Mouse (Mus musculus): Measurements from ENCODE around the gene Fcgr3. TPM values are rescaled to one million over a fixed set of nuclear protein-coding genes. Genes with fewer than 3 reads are reported as not detected.
"Not testable (repeated sequence)": the region's sequence is repeated elsewhere in the genome, so short reads cannot be mapped to it uniquely, and the experiment has no call there.

The Fcgr3 gene
- polyA plus RNA-seq, 1 experiment, result 0.78 TPM

DNA sequence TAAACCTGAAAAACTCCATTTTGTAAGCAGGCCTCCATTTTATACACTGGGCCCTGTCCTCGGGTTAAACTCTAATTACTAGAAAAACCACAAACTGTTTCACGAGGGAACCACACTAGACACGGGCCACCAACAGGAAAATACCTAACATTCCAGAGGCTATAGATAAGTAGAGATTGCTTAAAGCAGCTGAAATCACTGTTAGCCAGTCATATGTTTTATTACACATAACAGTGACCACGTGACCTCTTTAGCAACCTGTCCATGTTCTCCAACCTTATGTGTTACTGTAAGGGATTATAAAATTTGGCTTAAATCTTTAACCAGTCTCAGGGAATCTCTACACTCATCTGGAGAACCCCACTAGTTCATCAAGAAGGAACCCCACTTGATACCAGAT lies 29.7 kb upstream of the Fcgr3 start:
- Histone ChIP-seq H3K27ac (ENCODE audit: insufficient read depth, low read length) (peak overlapping the region; percentile 2), H3K4me3 (ENCODE audit: low read depth, low read length) (no peak overlapping the region), H3K27me3 (ENCODE audit: control insufficient read depth, insufficient read depth, low read length, poor library complexity, severe bottlenecking) (no peaks in the 10 kb centered on the region), H3K9ac (ENCODE audit: low read depth, poor library complexity, severe bottlenecking) (no peak overlapping the region), H3K36me3 (ENCODE audit: control insufficient read depth, insufficient read depth, low read length, poor library complexity, severe bottlenecking) (no peaks in the 10 kb centered on the region), H3K9me3 (replicated peaks; ENCODE audit: control insufficient read depth, insufficient read depth, low read length, poor library complexity, severe bottlenecking) (peaks cover 15% of the 10 kb centered on the region), H3K4me1 (ENCODE audit: control insufficient read depth, insufficient read depth, low read length) (no peaks in the 10 kb centered on the region)
- no peak for TF ChIP-seq EP300 (IDR thresholded peaks at IDR 0.05; ENCODE audit: insufficient read depth, low read depth, low read length)
- TF ChIP-seq CTCF (IDR thresholded peaks at IDR 0.05; ENCODE audit: low read depth, low read length), result no peak

DNA sequence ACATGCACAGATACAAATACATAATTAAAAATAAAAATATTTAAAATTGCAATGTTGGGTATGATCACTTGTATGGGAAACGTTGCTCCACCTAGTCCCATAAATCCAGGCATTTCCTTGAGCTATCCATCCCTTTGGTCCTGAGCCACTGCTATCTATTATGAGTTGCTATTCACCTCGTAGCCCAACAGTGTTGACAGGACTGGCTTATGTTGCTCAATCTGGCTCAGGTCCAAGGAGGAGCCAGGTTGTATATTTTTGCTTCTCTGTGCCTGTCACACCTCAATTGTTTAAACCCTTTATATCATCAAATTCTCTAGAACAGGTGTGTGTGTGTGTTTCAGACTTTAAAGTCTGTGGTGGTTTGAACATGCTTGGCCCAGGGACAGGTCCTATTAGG lies 26.0 kb upstream of the Fcgr3 start:
- H3K9me3 ChIP-seq (replicated peaks; ENCODE audit: control insufficient read depth, insufficient read depth, low read length, poor library complexity, severe bottlenecking), result peaks cover 15% of the 10 kb centered on the region

GRCm38 (mm10) chr1:171089891-171090290 lies 25.2 kb upstream of the Fcgr3 start:
- no peaks in the 10 kb centered on the region for H3K36me3 ChIP-seq (ENCODE audit: control insufficient read depth, insufficient read depth, low read length, poor library complexity, severe bottlenecking)
- peaks cover 2% of the 10 kb centered on the region for H3K4me1 ChIP-seq (ENCODE audit: control insufficient read depth, insufficient read depth, low read length)
- no peaks in the 10 kb centered on the region for H3K27me3 ChIP-seq (ENCODE audit: control insufficient read depth, insufficient read depth, low read length, poor library complexity, severe bottlenecking)
- H3K4me3 ChIP-seq (ENCODE audit: low read depth, low read length), result peak overlapping the region; percentile 60; the same call in 1 of the 2 replicates
- peak overlapping the region; percentile 46 for H3K9ac ChIP-seq (ENCODE audit: low read depth, poor library complexity, severe bottlenecking)
- H3K9me3 ChIP-seq (replicated peaks; ENCODE audit: control insufficient read depth, insufficient read depth, low read length, poor library complexity, severe bottlenecking), result peaks cover 15% of the 10 kb centered on the region
- peak overlapping the region; percentile 92 for H3K27ac ChIP-seq (ENCODE audit: insufficient read depth, low read length)
- TF ChIP-seq EP300 (IDR thresholded peaks at IDR 0.05; ENCODE audit: insufficient read depth, low read depth, low read length) (no peak), POLR2A (IDR thresholded peaks at IDR 0.05; ENCODE audit: insufficient read depth, low read length) (no peak), CTCF (IDR thresholded peaks at IDR 0.05; ENCODE audit: low read depth, low read length) (no peak)

More for the DNA sequence above, 26.0 kb upstream of the Fcgr3 start:
- TF ChIP-seq POLR2A (IDR thresholded peaks at IDR 0.05; ENCODE audit: insufficient read depth, low read length) (no peak), EP300 (IDR thresholded peaks at IDR 0.05; ENCODE audit: insufficient read depth, low read depth, low read length) (no peak), CTCF (IDR thresholded peaks at IDR 0.05; ENCODE audit: low read depth, low read length) (no peak)
- H3K9ac ChIP-seq (ENCODE audit: low read depth, poor library complexity, severe bottlenecking), result no peak overlapping the region
- H3K27ac ChIP-seq (ENCODE audit: insufficient read depth, low read length), result peak overlapping the region; percentile 97; the same call in 1 of the 2 replicates
- no peaks in the 10 kb centered on the region for H3K36me3 ChIP-seq (ENCODE audit: control insufficient read depth, insufficient read depth, low read length, poor library complexity, severe bottlenecking)
- no peak overlapping the region for H3K4me3 ChIP-seq (ENCODE audit: low read depth, low read length)
- peaks cover 2% of the 10 kb centered on the region for H3K4me1 ChIP-seq (ENCODE audit: control insufficient read depth, insufficient read depth, low read length)
- H3K27me3 ChIP-seq (ENCODE audit: control insufficient read depth, insufficient read depth, low read length, poor library complexity, severe bottlenecking), result no peaks in the 10 kb centered on the region

DNA sequence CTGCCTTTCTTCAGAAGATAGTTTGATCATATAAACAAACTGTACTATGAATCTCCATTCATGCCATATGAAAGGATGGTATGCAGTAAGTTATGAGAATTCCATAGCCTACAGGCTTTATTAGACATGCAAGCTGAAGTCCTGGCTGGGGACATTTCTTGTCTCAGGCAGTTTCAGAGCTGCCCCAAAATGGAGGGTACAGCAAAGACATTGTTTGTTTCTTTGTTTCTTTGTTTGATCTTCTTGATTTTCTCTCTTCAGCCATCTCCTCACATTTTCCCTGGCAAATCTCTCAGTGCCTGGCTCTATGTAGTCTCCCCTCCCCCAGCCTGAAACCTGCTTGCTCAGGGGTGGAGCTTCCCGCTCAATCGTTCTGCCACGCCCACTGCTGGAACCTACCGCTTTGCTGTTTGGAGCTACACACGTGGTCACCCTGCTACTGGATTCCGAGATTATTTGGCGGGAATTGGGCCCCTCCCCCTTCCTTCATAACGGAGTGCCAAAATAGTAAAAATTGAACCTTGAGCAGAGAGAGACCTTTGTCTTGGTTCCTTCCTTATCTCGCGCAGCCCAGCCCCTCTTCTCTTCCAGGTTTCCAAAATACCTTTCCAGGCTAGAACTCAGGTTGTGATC lies 23.6 kb upstream of the Fcgr3 start:
- H3K36me3 ChIP-seq (ENCODE audit: control insufficient read depth, insufficient read depth, low read length, poor library complexity, severe bottlenecking); H3K4me1 ChIP-seq (ENCODE audit: control insufficient read depth, insufficient read depth, low read length); H3K4me3 ChIP-seq (ENCODE audit: low read depth, low read length); H3K27ac ChIP-seq (ENCODE audit: insufficient read depth, low read length); H3K27me3 ChIP-seq (ENCODE audit: control insufficient read depth, insufficient read depth, low read length, poor library complexity, severe bottlenecking): not testable (repeated sequence)
- peaks cover 15% of the 10 kb centered on the region for H3K9me3 ChIP-seq (replicated peaks; ENCODE audit: control insufficient read depth, insufficient read depth, low read length, poor library complexity, severe bottlenecking)
- TF ChIP-seq EP300 (IDR thresholded peaks at IDR 0.05; ENCODE audit: insufficient read depth, low read depth, low read length), result peak; percentile 72; the same call in 1 of the 2 replicates
- H3K9ac ChIP-seq (ENCODE audit: low read depth, poor library complexity, severe bottlenecking), result peak overlapping the region; percentile 22; the same call in 1 of the 2 replicates

DNA sequence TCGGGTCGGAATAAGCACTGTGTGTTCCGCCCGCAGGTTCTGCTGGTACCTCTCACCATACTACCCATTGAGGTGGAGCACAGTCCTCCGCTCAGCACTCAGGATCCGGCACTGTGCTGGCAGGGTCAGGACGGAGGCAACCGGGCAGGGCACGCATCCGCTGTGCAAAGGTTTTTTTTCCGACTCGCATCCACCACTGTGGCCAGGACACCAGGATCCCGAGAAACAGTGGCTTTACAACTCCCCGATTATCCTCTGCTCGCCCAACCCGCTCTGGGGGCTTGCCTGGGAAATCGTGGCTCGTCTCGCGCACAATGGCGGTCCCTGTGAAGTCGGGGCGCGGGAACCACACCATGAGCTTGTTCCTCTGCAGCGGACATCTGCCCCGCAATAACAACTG lies 21.0 kb upstream of the Fcgr3 start:
- no peak overlapping the region for H3K27ac ChIP-seq (ENCODE audit: insufficient read depth, low read length)
- peak overlapping the region; percentile 52 for H3K9ac ChIP-seq (ENCODE audit: low read depth, poor library complexity, severe bottlenecking)
- peak overlapping the region; percentile 55 for H3K4me3 ChIP-seq (ENCODE audit: low read depth, low read length)
- H3K9me3 ChIP-seq (replicated peaks; ENCODE audit: control insufficient read depth, insufficient read depth, low read length, poor library complexity, severe bottlenecking), result peaks cover under 1% of the 10 kb centered on the region
- H3K27me3 ChIP-seq (ENCODE audit: control insufficient read depth, insufficient read depth, low read length, poor library complexity, severe bottlenecking), result no peaks in the 10 kb centered on the region
- H3K36me3 ChIP-seq (ENCODE audit: control insufficient read depth, insufficient read depth, low read length, poor library complexity, severe bottlenecking), result no peaks in the 10 kb centered on the region
- H3K4me1 ChIP-seq (ENCODE audit: control insufficient read depth, insufficient read depth, low read length), result peaks cover 2% of the 10 kb centered on the region
- TF ChIP-seq EP300 (IDR thresholded peaks at IDR 0.05; ENCODE audit: insufficient read depth, low read depth, low read length) (no peak), CTCF (IDR thresholded peaks at IDR 0.05; ENCODE audit: low read depth, low read length) (no peak), POLR2A (IDR thresholded peaks at IDR 0.05; ENCODE audit: insufficient read depth, low read length) (no peak)

- H3K4me1 ChIP-seq (ENCODE audit: control insufficient read depth, insufficient read depth, low read length); H3K9me3 ChIP-seq (replicated peaks; ENCODE audit: control insufficient read depth, insufficient read depth, low read length, poor library complexity, severe bottlenecking); H3K4me3 ChIP-seq (ENCODE audit: low read depth, low read length); H3K9ac ChIP-seq (ENCODE audit: low read depth, poor library complexity, severe bottlenecking); H3K27ac ChIP-seq (ENCODE audit: insufficient read depth, low read length); H3K27me3 ChIP-seq (ENCODE audit: control insufficient read depth, insufficient read depth, low read length, poor library complexity, severe bottlenecking); H3K36me3 ChIP-seq (ENCODE audit: control insufficient read depth, insufficient read depth, low read length, poor library complexity, severe bottlenecking): not testable (repeated sequence)
Observed at GRCm38 (mm10) chr1:171081512-171082231, 16.9 kb upstream of the Fcgr3 start.

DNA sequence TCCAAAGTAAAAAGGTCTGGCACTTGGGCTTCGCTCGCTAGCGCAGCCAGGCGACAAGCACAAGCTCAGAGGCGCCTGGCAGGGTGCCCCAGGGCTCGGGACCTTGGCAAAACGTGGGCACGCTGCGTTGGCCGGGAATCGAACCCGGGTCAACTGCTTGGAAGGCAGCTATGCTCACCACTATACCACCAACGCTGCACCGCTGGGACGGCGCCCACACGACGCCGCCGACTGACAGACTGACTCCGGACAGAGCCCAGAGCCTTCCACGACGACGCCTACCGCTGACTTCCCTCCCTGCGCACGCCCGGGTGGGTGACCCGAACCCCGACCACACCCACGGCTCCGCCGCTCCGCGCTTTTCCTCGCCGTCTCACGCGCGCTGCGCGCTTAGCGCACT lies 15.1 kb upstream of the Fcgr3 start:
- not testable (repeated sequence) for H3K4me3 ChIP-seq (ENCODE audit: low read depth, low read length); H3K4me1 ChIP-seq (ENCODE audit: control insufficient read depth, insufficient read depth, low read length); H3K27me3 ChIP-seq (ENCODE audit: control insufficient read depth, insufficient read depth, low read length, poor library complexity, severe bottlenecking); H3K27ac ChIP-seq (ENCODE audit: insufficient read depth, low read length); H3K36me3 ChIP-seq (ENCODE audit: control insufficient read depth, insufficient read depth, low read length, poor library complexity, severe bottlenecking); H3K9ac ChIP-seq (ENCODE audit: low read depth, poor library complexity, severe bottlenecking); H3K9me3 ChIP-seq (replicated peaks; ENCODE audit: control insufficient read depth, insufficient read depth, low read length, poor library complexity, severe bottlenecking)

GRCm38 (mm10) chr1:171079345-171079744 lies 14.6 kb upstream of the Fcgr3 start:
- not testable (repeated sequence) for H3K27me3 ChIP-seq (ENCODE audit: control insufficient read depth, insufficient read depth, low read length, poor library complexity, severe bottlenecking); H3K9me3 ChIP-seq (replicated peaks; ENCODE audit: control insufficient read depth, insufficient read depth, low read length, poor library complexity, severe bottlenecking); H3K36me3 ChIP-seq (ENCODE audit: control insufficient read depth, insufficient read depth, low read length, poor library complexity, severe bottlenecking); H3K27ac ChIP-seq (ENCODE audit: insufficient read depth, low read length); H3K4me1 ChIP-seq (ENCODE audit: control insufficient read depth, insufficient read depth, low read length); H3K9ac ChIP-seq (ENCODE audit: low read depth, poor library complexity, severe bottlenecking)
- H3K4me3 ChIP-seq (ENCODE audit: low read depth, low read length), result peak overlapping the region; percentile 16

- H3K36me3 ChIP-seq (ENCODE audit: control insufficient read depth, insufficient read depth, low read length, poor library complexity, severe bottlenecking); H3K27ac ChIP-seq (ENCODE audit: insufficient read depth, low read length); H3K9ac ChIP-seq (ENCODE audit: low read depth, poor library complexity, severe bottlenecking); H3K27me3 ChIP-seq (ENCODE audit: control insufficient read depth, insufficient read depth, low read length, poor library complexity, severe bottlenecking); H3K9me3 ChIP-seq (replicated peaks; ENCODE audit: control insufficient read depth, insufficient read depth, low read length, poor library complexity, severe bottlenecking); H3K4me1 ChIP-seq (ENCODE audit: control insufficient read depth, insufficient read depth, low read length); H3K4me3 ChIP-seq (ENCODE audit: low read depth, low read length): not testable (repeated sequence)
Observed at GRCm38 (mm10) chr1:171078419-171078818, 13.7 kb upstream of the Fcgr3 start.
